Mouse (Mus musculus): ENCODE data around the gene Akr1b8. TPM values are rescaled to one million over a fixed set of nuclear protein-coding genes. Genes with fewer than 3 reads are reported as not detected.
A peak's percentile ranks its signal among the peaks of the same experiment; 100 is the strongest.
"Not testable (repeated sequence)": the region's sequence is repeated elsewhere in the genome, so short reads cannot be mapped to it uniquely, and the experiment has no call there.

Gene Akr1b8
- polyA plus RNA-seq, 1 experiment from 2014 or later: 7.9 TPM

GRCm38 (mm10) chr6:34375888-34376287 is 22.0 kb downstream of the Akr1b8 start:
- H3K4me1 ChIP-seq (ENCODE audit: control insufficient read depth, insufficient read depth, low read length); H3K27me3 ChIP-seq (replicated peaks; ENCODE audit: control insufficient read depth, insufficient read depth, low read length); H3K27ac ChIP-seq (replicated peaks; ENCODE audit: low read depth, low read length); H3K9ac ChIP-seq (ENCODE audit: low read depth, low read length); H3K9me3 ChIP-seq (ENCODE audit: control insufficient read depth, low read length); H3K4me2 ChIP-seq (ENCODE audit: low read depth, low read length); H3K4me3 ChIP-seq (ENCODE audit: low read depth, low read length); ATAC-seq (ENCODE audit: low read depth); DNase-seq (ENCODE audit: low spot score); H3K36me3 ChIP-seq (ENCODE audit: control insufficient read depth, insufficient read depth, low read length): not testable (repeated sequence)
- WGBS: 80% methylated on average over 5 of the region's 5 CpGs

- Histone ChIP-seq H3K9ac (ENCODE audit: low read depth, low read length) (no peak overlapping the region), H3K4me2 (ENCODE audit: low read depth, low read length) (peak overlapping the region; percentile 79; the same call in 1 of the 2 replicates), H3K4me3 (ENCODE audit: low read depth, low read length) (peak overlapping the region; percentile 47; the same call in 1 of the 2 replicates), H3K36me3 (ENCODE audit: control insufficient read depth, insufficient read depth, low read length) (no peaks in the 10 kb centered on the region), H3K9me3 (ENCODE audit: control insufficient read depth, low read length) (no peaks in the 10 kb centered on the region), H3K27me3 (replicated peaks; ENCODE audit: control insufficient read depth, insufficient read depth, low read length) (no peaks in the 10 kb centered on the region), H3K27ac (replicated peaks; ENCODE audit: low read depth, low read length) (no peak overlapping the region), H3K4me1 (ENCODE audit: control insufficient read depth, insufficient read depth, low read length) (no peaks in the 10 kb centered on the region)
- WGBS: 41% methylated on average over 8 of the region's 8 CpGs
- no peak for DNase-seq (ENCODE audit: low spot score)
- ATAC-seq (ENCODE audit: low read depth): no peak
Observed at GRCm38 (mm10) chr6:34383401-34383800, 29.5 kb downstream of the Akr1b8 start.

- ATAC-seq (ENCODE audit: low read depth) (peak; percentile 72), DNase-seq (ENCODE audit: low spot score) (peak; percentile 81)
- Histone ChIP-seq H3K4me1 (ENCODE audit: control insufficient read depth, insufficient read depth, low read length) (no peaks in the 10 kb centered on the region), H3K9ac (ENCODE audit: low read depth, low read length) (peak within 1 kb of the TSS; percentile 61), H3K9me3 (ENCODE audit: control insufficient read depth, low read length) (no peaks in the 10 kb centered on the region), H3K27me3 (replicated peaks; ENCODE audit: control insufficient read depth, insufficient read depth, low read length) (no peaks in the 10 kb centered on the region), H3K36me3 (ENCODE audit: control insufficient read depth, insufficient read depth, low read length) (no peaks in the 10 kb centered on the region), H3K4me3 (ENCODE audit: low read depth, low read length) (peak within 1 kb of the TSS; percentile 47), H3K27ac (replicated peaks; ENCODE audit: low read depth, low read length) (peak within 1 kb of the TSS; percentile 12), H3K4me2 (ENCODE audit: low read depth, low read length) (peak within 1 kb of the TSS; percentile 79)
- 2% methylated on average over 17 of the region's 17 CpGs for WGBS
Observed at GRCm38 (mm10) chr6:34384110-34384661, 30.3 kb downstream of the Akr1b8 start, which contains the start of gene Akr1b10. Gene Akr1b10, plus strand, starts transcription at chr6:34384218.

GRCm38 (mm10) chr6:34384701-34385370 is 30.9 kb downstream of the Akr1b8 start:
- Histone ChIP-seq H3K4me2 (ENCODE audit: low read depth, low read length) (peak overlapping the region; percentile 79), H3K27me3 (replicated peaks; ENCODE audit: control insufficient read depth, insufficient read depth, low read length) (no peaks in the 10 kb centered on the region), H3K9ac (ENCODE audit: low read depth, low read length) (peak overlapping the region; percentile 61), H3K36me3 (ENCODE audit: control insufficient read depth, insufficient read depth, low read length) (no peaks in the 10 kb centered on the region), H3K4me1 (ENCODE audit: control insufficient read depth, insufficient read depth, low read length) (no peaks in the 10 kb centered on the region), H3K4me3 (ENCODE audit: low read depth, low read length) (peak overlapping the region; percentile 47), H3K27ac (replicated peaks; ENCODE audit: low read depth, low read length) (peak overlapping the region; percentile 12), H3K9me3 (ENCODE audit: control insufficient read depth, low read length) (no peaks in the 10 kb centered on the region)
- DNase-seq (ENCODE audit: low spot score) (peak; percentile 58), ATAC-seq (ENCODE audit: low read depth) (peak; percentile 77)
- WGBS: 1% methylated on average over 13 of the region's 13 CpGs

GRCm38 (mm10) chr6:34388420-34389156 is 34.7 kb downstream of the Akr1b8 start:
- Histone ChIP-seq H3K4me2 (ENCODE audit: low read depth, low read length) (no peak overlapping the region), H3K9me3 (ENCODE audit: control insufficient read depth, low read length) (peaks cover 9% of the 10 kb centered on the region; the same call in 1 of the 2 replicates), H3K27me3 (replicated peaks; ENCODE audit: control insufficient read depth, insufficient read depth, low read length) (no peaks in the 10 kb centered on the region), H3K4me1 (ENCODE audit: control insufficient read depth, insufficient read depth, low read length) (no peaks in the 10 kb centered on the region), H3K9ac (ENCODE audit: low read depth, low read length) (no peak overlapping the region), H3K4me3 (ENCODE audit: low read depth, low read length) (no peak overlapping the region), H3K27ac (replicated peaks; ENCODE audit: low read depth, low read length) (no peak overlapping the region), H3K36me3 (ENCODE audit: control insufficient read depth, insufficient read depth, low read length) (peaks cover 12% of the 10 kb centered on the region; the same call in 1 of the 2 replicates)
- WGBS: 74% methylated on average over 4 of the region's 4 CpGs
- peak; percentile 47 for DNase-seq (ENCODE audit: low spot score)
- peak; percentile 34; the same call in 1 of the 2 replicates for ATAC-seq (ENCODE audit: low read depth)

- peaks cover 5% of the 10 kb centered on the region; the same call in 1 of the 2 replicates for H3K9me3 ChIP-seq (ENCODE audit: control insufficient read depth, low read length)
- no peaks in the 10 kb centered on the region for H3K27me3 ChIP-seq (replicated peaks; ENCODE audit: control insufficient read depth, insufficient read depth, low read length)
- H3K4me3 ChIP-seq (ENCODE audit: low read depth, low read length): no peak overlapping the region
- peaks cover 7% of the 10 kb centered on the region; the same call in 1 of the 2 replicates for H3K36me3 ChIP-seq (ENCODE audit: control insufficient read depth, insufficient read depth, low read length)
- ATAC-seq (ENCODE audit: low read depth): no peak
- no peak overlapping the region for H3K9ac ChIP-seq (ENCODE audit: low read depth, low read length)
- DNase-seq (ENCODE audit: low spot score): no peak
- WGBS: 64% methylated on average over 5 of the region's 5 CpGs
- no peak overlapping the region for H3K4me2 ChIP-seq (ENCODE audit: low read depth, low read length)
- no peaks in the 10 kb centered on the region for H3K4me1 ChIP-seq (ENCODE audit: control insufficient read depth, insufficient read depth, low read length)
- H3K27ac ChIP-seq (replicated peaks; ENCODE audit: low read depth, low read length): no peak overlapping the region
Observed at GRCm38 (mm10) chr6:34395897-34396296, 42.0 kb downstream of the Akr1b8 start.

- Histone ChIP-seq H3K9ac (ENCODE audit: low read depth, low read length) (no peak overlapping the region), H3K27ac (replicated peaks; ENCODE audit: low read depth, low read length) (no peak overlapping the region), H3K4me2 (ENCODE audit: low read depth, low read length) (no peak overlapping the region), H3K4me3 (ENCODE audit: low read depth, low read length) (no peak overlapping the region), H3K27me3 (replicated peaks; ENCODE audit: control insufficient read depth, insufficient read depth, low read length) (no peaks in the 10 kb centered on the region), H3K9me3 (ENCODE audit: control insufficient read depth, low read length) (no peaks in the 10 kb centered on the region), H3K36me3 (ENCODE audit: control insufficient read depth, insufficient read depth, low read length) (no peaks in the 10 kb centered on the region), H3K4me1 (ENCODE audit: control insufficient read depth, insufficient read depth, low read length) (no peaks in the 10 kb centered on the region)
- 84% methylated on average over 6 of the region's 6 CpGs for WGBS
- ATAC-seq (ENCODE audit: low read depth): no peak
- no peak for DNase-seq (ENCODE audit: low spot score)
Observed at GRCm38 (mm10) chr6:34398431-34398830, 44.5 kb downstream of the Akr1b8 start.

- H3K27ac ChIP-seq (replicated peaks; ENCODE audit: low read depth, low read length): no peak overlapping the region
- no peak for ATAC-seq (ENCODE audit: low read depth)
- H3K4me2 ChIP-seq (ENCODE audit: low read depth, low read length): no peak overlapping the region
- 70% methylated on average over 13 of the region's 13 CpGs for WGBS
- H3K4me3 ChIP-seq (ENCODE audit: low read depth, low read length): no peak overlapping the region
- no peaks in the 10 kb centered on the region for H3K36me3 ChIP-seq (ENCODE audit: control insufficient read depth, insufficient read depth, low read length)
- no peak for DNase-seq (ENCODE audit: low spot score)
- H3K9me3 ChIP-seq (ENCODE audit: control insufficient read depth, low read length): no peaks in the 10 kb centered on the region
- no peaks in the 10 kb centered on the region for H3K27me3 ChIP-seq (replicated peaks; ENCODE audit: control insufficient read depth, insufficient read depth, low read length)
- no peaks in the 10 kb centered on the region for H3K4me1 ChIP-seq (ENCODE audit: control insufficient read depth, insufficient read depth, low read length)
- no peak overlapping the region for H3K9ac ChIP-seq (ENCODE audit: low read depth, low read length)
Observed at GRCm38 (mm10) chr6:34399606-34400220, 45.8 kb downstream of the Akr1b8 start.
